Mouse (Mus musculus): ENCODE results near the gene Klf11.
"Not testable (repeated sequence)": the region's sequence is repeated elsewhere in the genome, so short reads cannot be mapped to it uniquely, and the experiment has no call there.

Gene Klf11

GRCm38 (mm10) chr12:24651063-24651557, at the start of gene Klf11:
Gene Klf11, plus strand, starts transcription at chr12:24651274.
- peak; percentile 90 for DNase-seq (ENCODE audit: low read depth, low spot score)

DNA sequence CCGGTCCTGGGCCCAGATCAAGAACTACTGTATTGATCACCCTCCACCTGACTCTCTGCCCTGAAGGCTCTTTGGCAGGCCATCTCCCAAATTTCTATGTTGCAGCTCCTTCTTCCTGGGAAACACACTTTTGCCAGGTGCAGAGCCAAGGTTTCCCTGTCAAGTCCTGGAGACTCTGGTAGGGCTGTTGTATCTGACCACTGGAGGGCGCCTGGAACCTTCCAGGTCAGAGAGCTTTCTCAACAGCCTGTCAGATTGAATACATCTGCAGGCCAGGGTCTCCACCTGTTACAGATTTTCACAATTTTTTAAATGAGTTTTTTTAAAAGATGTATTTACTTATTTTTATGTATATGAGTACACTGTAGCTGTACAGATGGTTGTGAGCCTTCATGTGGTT, 47.8 kb upstream of the Klf11 start:
- DNase-seq (ENCODE audit: low read depth, low spot score): peak; percentile 26

GRCm38 (mm10) chr12:24606166-24606565, 44.9 kb upstream of the Klf11 start:
- no peak for DNase-seq (ENCODE audit: low read depth, low spot score)

GRCm38 (mm10) chr12:24612591-24612990, 38.5 kb upstream of the Klf11 start:
- no peak for DNase-seq (ENCODE audit: low read depth, low spot score)

DNA sequence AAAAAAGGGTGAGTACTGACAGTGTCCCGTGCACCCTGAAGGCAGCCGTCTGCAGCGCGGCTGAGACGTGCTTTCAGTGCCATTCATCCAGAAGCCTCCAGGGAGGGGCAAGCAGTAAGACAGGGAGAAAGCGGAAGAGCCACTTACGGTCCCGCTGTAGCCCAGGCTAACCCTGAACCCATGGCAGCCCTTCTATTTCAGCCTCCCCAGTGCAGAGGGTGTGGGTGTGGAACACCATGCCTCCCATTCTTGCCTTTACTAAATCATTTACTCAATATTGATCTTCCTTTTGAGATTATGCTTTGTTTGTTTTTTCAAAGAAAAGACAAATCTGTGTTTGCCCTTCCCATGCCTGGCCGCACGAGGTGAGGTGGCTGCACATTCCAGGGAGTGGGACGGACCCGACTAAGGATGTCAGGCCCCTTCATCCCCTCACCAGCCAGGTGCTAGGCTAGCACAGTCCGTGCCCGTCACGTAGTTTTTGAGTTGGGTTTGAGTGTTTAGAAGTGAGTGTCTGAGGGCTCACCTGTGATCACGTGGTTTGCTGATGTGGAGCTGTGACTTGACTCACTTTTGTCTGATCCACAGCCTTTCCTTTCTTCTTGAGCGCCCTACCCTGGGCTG, 36.5 kb upstream of the Klf11 start:
- DNase-seq (ENCODE audit: low read depth, low spot score): no peak

GRCm38 (mm10) chr12:24615140-24615539, 35.9 kb upstream of the Klf11 start:
- no peak for DNase-seq (ENCODE audit: low read depth, low spot score)

DNA sequence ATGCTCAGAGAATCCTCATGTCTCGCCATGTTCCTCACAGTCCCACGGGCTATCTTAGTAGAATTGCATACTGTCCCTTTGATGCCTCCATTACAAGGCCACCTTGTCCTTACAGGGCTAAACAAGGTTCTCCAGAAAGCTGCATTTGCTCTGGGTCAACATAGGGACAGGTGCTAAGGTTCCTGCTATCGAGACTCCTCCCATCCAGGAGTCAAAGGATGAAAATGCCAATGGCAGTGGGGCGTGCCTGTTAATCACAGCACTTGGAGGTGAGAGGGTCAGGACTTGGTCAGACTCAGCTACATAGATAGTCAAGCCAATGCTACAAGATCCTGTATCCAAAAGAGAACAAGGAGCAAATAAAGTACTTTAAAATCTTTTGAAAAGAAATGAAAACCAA, 31.6 kb upstream of the Klf11 start:
- no peak for DNase-seq (ENCODE audit: low read depth, low spot score)

DNA sequence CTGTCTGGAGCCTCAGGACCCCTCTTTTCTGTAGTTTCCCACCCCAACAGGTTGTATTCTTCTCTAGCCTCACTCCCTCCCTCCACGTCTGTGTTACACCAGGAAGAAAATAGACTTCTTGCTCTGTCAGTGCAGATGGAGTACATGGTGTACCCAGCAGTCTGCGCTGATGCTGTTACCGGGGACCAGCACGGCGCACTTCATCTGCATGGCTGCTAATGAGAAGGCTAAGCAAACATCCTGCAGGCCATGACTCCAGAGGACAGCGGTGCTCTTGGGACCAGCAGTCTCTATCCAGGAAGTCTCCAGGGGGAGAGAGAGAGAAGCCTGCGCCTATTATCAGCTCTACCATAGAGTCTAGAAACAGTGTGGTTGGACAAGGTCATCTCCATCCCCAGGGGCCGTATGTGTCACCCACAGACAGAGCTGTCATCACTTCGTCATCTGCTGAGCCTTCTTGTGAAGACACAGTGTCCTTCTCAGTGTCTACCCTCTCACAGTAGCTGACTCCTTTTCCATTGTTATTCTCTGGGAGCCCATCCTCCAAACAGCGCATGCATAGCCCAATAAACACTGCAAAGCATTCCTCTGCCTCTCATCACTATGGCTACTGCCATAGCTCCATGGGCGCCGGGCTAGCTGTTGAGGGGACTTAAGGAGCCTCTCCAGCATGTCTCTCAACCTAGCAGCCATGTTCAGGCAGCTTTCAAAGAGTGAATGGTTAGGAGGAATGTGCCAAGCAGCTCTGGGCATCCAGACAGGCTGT, 27.4 kb upstream of the Klf11 start:
- DNase-seq (ENCODE audit: low read depth, low spot score): no peak

GRCm38 (mm10) chr12:24626401-24626800, 24.7 kb upstream of the Klf11 start:
- no peak for DNase-seq (ENCODE audit: low read depth, low spot score)

- no peak for DNase-seq (ENCODE audit: low read depth, low spot score)
These were observed 23.9 kb upstream of the Klf11 start for GRCm38 (mm10) chr12:24627215-24627614.

DNA sequence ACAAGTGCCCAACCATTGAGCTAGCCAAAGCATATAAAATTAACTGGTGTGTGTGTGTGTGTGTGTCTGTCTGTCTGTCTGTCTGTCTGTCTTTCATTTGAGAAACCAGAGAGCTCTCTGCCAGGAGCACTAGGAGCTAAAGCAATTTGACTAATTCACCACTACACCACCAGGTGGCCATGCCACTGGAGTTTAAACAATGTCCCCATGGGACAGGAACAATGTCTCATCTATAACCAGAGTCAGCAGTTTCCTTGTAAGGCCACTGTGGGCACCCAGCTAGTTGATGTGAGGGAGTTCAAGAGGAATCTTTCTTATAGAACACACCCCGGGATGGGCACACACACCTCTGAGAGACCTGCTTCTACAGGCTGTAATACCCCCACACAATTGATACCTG, 20.9 kb upstream of the Klf11 start:
- no peak for DNase-seq (ENCODE audit: low read depth, low spot score)

- no peak for DNase-seq (ENCODE audit: low read depth, low spot score)
These were observed 18.7 kb upstream of the Klf11 start for GRCm38 (mm10) chr12:24632404-24632803.

GRCm38 (mm10) chr12:24633753-24634191, 17.3 kb upstream of the Klf11 start:
- no peak for DNase-seq (ENCODE audit: low read depth, low spot score)

DNA sequence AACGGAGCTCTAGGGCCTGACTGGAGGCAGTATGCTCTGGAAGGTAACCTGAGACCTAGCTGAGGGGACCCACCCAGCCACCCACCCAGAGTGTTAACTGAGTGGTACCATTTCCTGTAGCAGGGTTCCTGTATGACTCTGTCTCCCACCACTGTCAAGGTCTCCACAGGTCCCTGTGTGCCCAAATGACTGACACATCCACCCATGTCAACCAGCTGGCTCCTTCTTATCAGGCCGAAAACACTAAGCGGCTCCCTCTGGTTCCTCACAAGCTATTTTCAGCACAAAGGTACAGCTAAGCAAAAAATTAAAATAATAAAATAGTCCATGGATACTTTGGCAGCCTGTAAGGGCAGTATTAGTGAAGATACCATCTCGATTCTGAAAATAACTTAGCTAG, 16.9 kb upstream of the Klf11 start:
- DNase-seq (ENCODE audit: low read depth, low spot score): no peak

DNA sequence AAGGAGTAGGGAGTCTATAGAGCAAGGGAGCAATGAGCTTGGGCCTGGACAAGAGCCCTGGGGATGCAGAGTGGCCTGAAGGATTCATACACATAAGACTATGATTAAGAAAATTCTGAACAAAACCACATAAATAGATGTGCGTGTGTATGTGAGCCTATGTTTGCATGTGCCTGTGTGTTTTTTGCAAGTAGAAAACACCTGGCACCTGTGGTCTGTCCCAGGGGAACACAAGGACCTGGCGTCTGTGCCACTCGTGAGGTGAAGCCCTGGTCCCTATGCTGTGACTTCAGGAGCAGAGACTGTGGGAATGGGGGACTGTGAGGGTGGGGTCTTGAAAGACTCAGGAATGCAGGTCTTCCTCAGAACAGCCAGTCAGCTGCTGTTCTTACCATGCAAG, 16.4 kb upstream of the Klf11 start:
- no peak for DNase-seq (ENCODE audit: low read depth, low spot score)

DNA sequence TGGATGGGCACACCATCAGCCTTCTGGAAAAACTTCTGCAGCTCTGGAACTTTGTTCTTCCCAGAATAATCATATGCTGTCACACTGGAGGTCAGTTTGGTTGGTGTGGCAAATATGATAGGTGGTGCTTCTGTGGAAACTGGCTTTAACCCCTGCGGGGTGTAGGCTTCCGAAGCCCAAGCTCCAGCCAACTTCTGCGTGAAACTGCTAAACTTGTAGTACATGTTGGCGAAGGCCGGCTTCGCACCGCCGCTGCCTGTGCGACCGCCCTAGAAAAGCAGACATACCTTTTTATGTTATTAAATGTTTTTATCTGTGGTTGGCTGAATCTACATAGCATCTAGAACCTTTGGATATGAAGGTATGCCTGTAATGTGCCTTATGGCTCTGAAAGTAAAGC, 12.3 kb upstream of the Klf11 start:
- not testable (repeated sequence) for DNase-seq (ENCODE audit: low read depth, low spot score)

- DNase-seq (ENCODE audit: low read depth, low spot score): no peak
These were observed 8.7 kb upstream of the Klf11 start for GRCm38 (mm10) chr12:24642370-24642802.

DNA sequence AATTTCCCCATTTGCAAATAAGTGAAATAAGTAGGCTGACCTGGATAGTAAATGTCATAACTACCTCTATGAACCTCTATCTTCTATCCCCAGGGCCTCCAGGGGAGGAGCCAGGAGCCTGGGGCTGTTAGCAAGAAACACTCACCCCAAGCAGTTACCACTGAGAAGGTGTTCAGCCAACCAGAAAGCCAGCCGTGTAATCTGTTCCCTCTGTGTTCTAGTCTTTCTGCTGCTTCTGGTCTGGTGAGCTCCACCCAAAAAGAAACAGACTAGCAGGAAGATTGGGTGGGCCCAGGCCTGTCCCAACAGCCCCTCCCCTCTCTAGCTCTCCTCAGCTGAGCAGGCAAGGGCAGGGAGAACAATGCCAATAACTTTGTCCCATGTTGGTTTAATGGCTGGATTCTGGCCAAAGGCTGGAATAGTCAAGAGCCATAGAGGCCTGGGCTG, 6.9 kb upstream of the Klf11 start:
- no peak for DNase-seq (ENCODE audit: low read depth, low spot score)

- no peak for DNase-seq (ENCODE audit: low read depth, low spot score)
These were observed 5.2 kb upstream of the Klf11 start for GRCm38 (mm10) chr12:24645901-24646300.

- no peak for DNase-seq (ENCODE audit: low read depth, low spot score)
These were observed 3.0 kb upstream of the Klf11 start for GRCm38 (mm10) chr12:24648094-24648493.

DNA sequence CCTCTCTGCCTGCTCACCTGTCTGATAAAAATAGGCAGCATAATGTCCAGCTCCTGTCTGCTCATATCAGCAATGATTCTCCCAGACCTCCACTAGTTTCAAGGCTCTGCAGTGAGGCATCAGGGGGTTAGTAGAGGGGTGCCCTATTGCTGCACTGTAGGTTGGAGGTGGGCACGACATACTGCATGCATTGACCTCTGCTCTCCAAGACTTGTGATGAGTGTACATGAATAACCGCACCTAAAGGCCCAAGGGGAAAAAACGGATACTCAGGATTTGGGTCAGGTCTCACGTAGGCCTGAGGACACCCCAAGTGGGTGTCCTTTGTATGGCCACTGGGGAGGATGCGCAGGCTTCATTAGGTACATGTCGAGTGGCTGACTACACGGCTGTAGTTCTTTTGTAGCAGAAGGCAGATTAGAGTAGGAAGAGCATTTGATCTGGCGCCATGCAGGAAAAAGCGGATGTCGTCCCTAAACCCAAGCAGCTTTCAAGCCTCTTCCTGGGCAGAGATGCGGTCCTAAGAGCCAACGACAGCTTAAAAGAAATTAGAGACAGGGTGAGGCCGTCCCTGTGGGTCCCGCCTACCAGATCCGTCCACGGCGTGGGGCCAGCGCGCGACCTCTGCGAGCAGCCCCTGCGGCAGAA, 535 bp upstream of the Klf11 start:
- peak; percentile 18 for DNase-seq (ENCODE audit: low read depth, low spot score)

GRCm38 (mm10) chr12:24651642-24652342, 718 bp downstream of the Klf11 start:
- DNase-seq (ENCODE audit: low read depth, low spot score): peak; percentile 83
